Comparison of ENCODE assay signal across 8 mouse cellular contexts in the genomic region with DNA sequence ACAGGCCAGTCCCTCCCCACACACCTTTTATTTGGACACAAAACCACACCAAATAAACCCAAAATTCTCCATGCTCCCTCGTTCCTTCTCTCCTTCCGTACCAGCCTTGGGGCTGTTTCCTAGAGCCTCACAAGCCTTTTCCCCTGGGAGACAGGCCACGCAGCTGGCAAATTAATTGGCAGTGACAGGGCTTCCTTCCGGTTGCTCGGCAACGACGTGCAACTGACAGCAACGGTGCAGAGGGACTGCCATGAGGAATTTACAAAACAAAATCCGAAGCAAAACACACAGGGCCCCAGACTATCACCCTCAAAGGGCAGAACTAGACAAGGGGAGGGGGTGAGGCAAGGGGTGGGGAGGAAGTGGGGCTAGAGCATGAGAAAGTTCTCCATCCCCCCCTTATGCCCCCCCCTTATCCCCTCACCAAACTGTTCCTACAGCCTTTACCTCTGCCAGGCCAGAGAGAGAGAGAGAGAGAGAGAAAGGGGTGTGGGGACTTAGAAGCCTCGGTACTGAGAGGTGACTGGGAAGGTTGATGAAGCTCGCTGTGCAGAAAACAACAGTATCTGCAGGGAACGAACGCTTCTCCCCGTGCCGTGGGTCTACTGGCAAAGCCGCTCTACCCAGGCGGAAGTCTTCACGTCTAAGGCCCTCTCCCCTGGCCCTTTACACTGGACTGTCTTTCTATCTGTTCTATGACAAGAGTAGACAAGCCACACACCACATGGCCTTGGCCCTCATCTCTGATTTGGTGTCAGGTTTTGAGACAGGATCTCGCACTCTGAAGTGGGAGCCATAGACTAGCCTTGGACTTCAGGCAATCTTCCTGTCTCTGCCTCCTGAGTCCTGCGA.
DNase-seq lines count a peak whose midpoint lies in the region; ATAC-seq and TF ChIP-seq lines count a peak whose summit lies in the region.

No protein-coding gene starts in this region.

- no peaks in the 10 kb centered on the region for H3K36me3 ChIP-seq in E14TG2a.4 (ENCODE audit: insufficient read depth, low read length)
- H3K36me3 ChIP-seq in forebrain, embryonic 14.5 days (ENCODE audit: control insufficient read depth, insufficient read depth, low read length): peaks cover 8% of the 10 kb centered on the region; the same call in 1 of the 2 replicates
- no peaks in the 10 kb centered on the region for H3K36me3 ChIP-seq in neural tube, embryonic 15.5 days

- H3K4me2 ChIP-seq in forebrain, embryonic 14.5 days (ENCODE audit: low read length): peak overlapping the region; percentile 35
- H3K4me2 ChIP-seq in neural tube, embryonic 15.5 days: peak overlapping the region; percentile 33

- no peaks in the 10 kb centered on the region for H3K9me3 ChIP-seq in E14TG2a.4 (ENCODE audit: low read length)
- no peaks in the 10 kb centered on the region for H3K9me3 ChIP-seq in forebrain, embryonic 14.5 days (replicated peaks; ENCODE audit: control insufficient read depth, low read length)
- no peaks in the 10 kb centered on the region for H3K9me3 ChIP-seq in neural tube, embryonic 15.5 days (replicated peaks)

- peak; percentile 79 for DNase-seq in adrenal gland, postnatal 14 days
- peak; percentile 97 for DNase-seq in forebrain, embryonic 14.5 days (ENCODE audit: low spot score)
- DNase-seq in kidney, adult 9 months: peak; percentile 43
- peak; percentile 30 to 32 for DNase-seq in left cerebral cortex, postnatal 36 days (ENCODE audit: low spot score in 2 of 2)
- DNase-seq in thymus, postnatal 10 days (ENCODE audit: low spot score in 2 of 2): no peak
- no peak for DNase-seq in ovary, postnatal 14 days (ENCODE audit: low spot score)

- intact Hi-C loops in left cerebral cortex, postnatal 36 days (cut with DNase I): loop anchor here (5.0 kb wide), 1 partner anchor 96 kb away; no protein-coding TSS in a partner anchor

- H3K27ac ChIP-seq in forebrain, embryonic 14.5 days (ENCODE audit: low read depth, low read length): peak overlapping the region; percentile 76
- H3K27ac ChIP-seq in neural tube, embryonic 15.5 days (replicated peaks): peak overlapping the region; percentile 74

- H3K4me1 ChIP-seq in E14TG2a.4 (replicated peaks; ENCODE audit: low read depth, low read length): peaks cover 15% of the 10 kb centered on the region
- H3K4me1 ChIP-seq in forebrain, embryonic 14.5 days (ENCODE audit: control insufficient read depth, insufficient read depth, low read length): peaks cover 17% of the 10 kb centered on the region
- peaks cover 25% of the 10 kb centered on the region for H3K4me1 ChIP-seq in neural tube, embryonic 15.5 days

- 15% methylated on average over 20 of the region's 20 CpGs for WGBS in forebrain, embryonic 14.5 days
- WGBS in neural tube, embryonic 15.5 days: 24% methylated on average over 20 of the region's 20 CpGs

- H3K27me3 ChIP-seq in E14TG2a.4 (ENCODE audit: insufficient read depth, low read length): peaks cover 26% of the 10 kb centered on the region
- H3K27me3 ChIP-seq in forebrain, embryonic 14.5 days (replicated peaks; ENCODE audit: control insufficient read depth, insufficient read depth, low read length): no peaks in the 10 kb centered on the region
- no peaks in the 10 kb centered on the region for H3K27me3 ChIP-seq in neural tube, embryonic 15.5 days (replicated peaks)

- peak overlapping the region; percentile 39; the same call in 1 of the 2 replicates for H3K4me3 ChIP-seq in E14TG2a.4 (replicated peaks; ENCODE audit: low read length)
- no peak overlapping the region for H3K4me3 ChIP-seq in forebrain, embryonic 14.5 days (ENCODE audit: low read depth, low read length)
- H3K4me3 ChIP-seq in neural tube, embryonic 15.5 days (replicated peaks): no peak overlapping the region

- ATAC-seq in forebrain, embryonic 14.5 days: peak; percentile 94
- peak; percentile 69 for ATAC-seq in neural tube, embryonic 15.5 days (ENCODE audit: low FRiP score)

- TF ChIP-seq CTCF in E14TG2a.4 (conservative IDR thresholded peaks at IDR 0.05; ENCODE audit: low read length): no peak

- H3K9ac ChIP-seq in forebrain, embryonic 14.5 days (ENCODE audit: low read length): no peak overlapping the region
- no peak overlapping the region for H3K9ac ChIP-seq in neural tube, embryonic 15.5 days (replicated peaks)

Comparison
In these comparisons a context has a peak if more than half of its experiments do, and no peak if none do; other contexts are left out.
1. DNase-seq: peak in adrenal gland, postnatal 14 days (single experiment), forebrain, embryonic 14.5 days (single experiment), kidney, adult 9 months (single experiment) and left cerebral cortex, postnatal 36 days (2 of 2); none in thymus, postnatal 10 days (0 of 2) and ovary, postnatal 14 days (single experiment).